ENCODE assay signal across 8 mouse cellular contexts in the genomic region with DNA sequence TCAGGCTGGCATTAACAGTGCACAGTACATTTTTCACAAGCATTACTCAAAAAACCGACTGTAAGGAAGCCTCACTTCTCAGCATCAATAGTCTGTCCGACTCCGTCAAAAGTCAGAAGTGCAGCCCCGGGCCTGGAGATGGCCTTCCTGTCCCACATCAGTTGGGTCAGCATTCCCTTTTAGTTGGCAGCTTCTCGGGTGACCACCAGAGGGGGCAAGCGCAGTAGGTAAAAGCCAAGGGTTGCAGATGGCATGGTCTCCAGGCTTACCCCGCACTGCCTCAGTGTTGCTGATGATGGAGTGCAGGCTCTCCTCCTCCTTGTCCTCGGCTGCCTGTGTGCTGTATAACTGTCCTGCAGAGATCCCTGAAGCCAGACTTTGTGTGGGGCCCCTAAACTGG. TPM values are rescaled to one million over a fixed set of nuclear protein-coding genes. Genes with fewer than 3 reads are reported as not detected.
DNase-seq lines count a peak whose midpoint lies in the region; ATAC-seq lines count a peak whose summit lies in the region.
"Had no signal": no experiment of that assay in that cellular context is flagged by ENCODE, and none has a peak within 500 bp of the region (broad histone marks: within the 10 kb centered on the region; RNA-seq: fewer than 3 reads in every experiment).

No protein-coding gene starts in this region.

- peak; percentile 15 for DNase-seq in ovary, adult 18-20 months (ENCODE audit: low spot score)
- DNase-seq in ovary, postnatal 10 days (ENCODE audit: low spot score) = no peak
- peak; percentile 17 for DNase-seq in embryonic facial prominence, embryonic 14.5 days (ENCODE audit: low spot score)
- DNase-seq in retina, embryonic 14.5 days (ENCODE audit: low spot score) = peak; percentile 72

- WGBS in embryonic facial prominence, embryonic 14.5 days = 73% methylated on average over 8 of the region's 8 CpGs
- WGBS in intestine, embryonic 16.5 days = 53% methylated on average over 8 of the region's 8 CpGs
- 59% methylated on average over 8 of the region's 8 CpGs for WGBS in liver, embryonic 12.5 days (ENCODE audit: insufficient replicate concordance)

- no peaks in the 10 kb centered on the region for H3K9me3 ChIP-seq in embryonic facial prominence, embryonic 14.5 days (ENCODE audit: control insufficient read depth, low read length)
- no peaks in the 10 kb centered on the region for H3K9me3 ChIP-seq in intestine, embryonic 16.5 days (ENCODE audit: control insufficient read depth, low read length)
- H3K9me3 ChIP-seq in liver, embryonic 12.5 days (replicated peaks) = no peaks in the 10 kb centered on the region
- H3K9me3 ChIP-seq: stomach, embryonic 15.5 days had no signal

- H3K4me3 ChIP-seq in embryonic facial prominence, embryonic 14.5 days (ENCODE audit: low read depth, low read length) = no peak overlapping the region
- H3K4me3 ChIP-seq in intestine, embryonic 16.5 days (ENCODE audit: low read length) = no peak overlapping the region
- no peak overlapping the region for H3K4me3 ChIP-seq in liver, embryonic 12.5 days
- H3K4me3 ChIP-seq: stomach, embryonic 15.5 days had no signal

- H3K27me3 ChIP-seq in embryonic facial prominence, embryonic 14.5 days (replicated peaks; ENCODE audit: control insufficient read depth, insufficient read depth, low read length) = no peaks in the 10 kb centered on the region
- no peaks in the 10 kb centered on the region for H3K27me3 ChIP-seq in intestine, embryonic 16.5 days (replicated peaks; ENCODE audit: control insufficient read depth, insufficient read depth, low read length)
- no peaks in the 10 kb centered on the region for H3K27me3 ChIP-seq in liver, embryonic 12.5 days (replicated peaks)
- H3K27me3 ChIP-seq: stomach, embryonic 15.5 days had no signal

- no peak overlapping the region for H3K9ac ChIP-seq in embryonic facial prominence, embryonic 14.5 days (ENCODE audit: low read depth, low read length)
- H3K9ac ChIP-seq in intestine, embryonic 16.5 days (ENCODE audit: low read depth, low read length) = no peak overlapping the region
- no peak overlapping the region for H3K9ac ChIP-seq in liver, embryonic 12.5 days
- H3K9ac ChIP-seq: stomach, embryonic 15.5 days had no signal

- H3K4me2 ChIP-seq in embryonic facial prominence, embryonic 14.5 days (ENCODE audit: low read depth, low read length) = no peak overlapping the region
- no peak overlapping the region for H3K4me2 ChIP-seq in intestine, embryonic 16.5 days (ENCODE audit: low read depth, low read length)
- H3K4me2 ChIP-seq in liver, embryonic 12.5 days = no peak overlapping the region
- H3K4me2 ChIP-seq: stomach, embryonic 15.5 days had no signal

- ATAC-seq in activated CD4-positive, CD25-positive, alpha-beta regulatory T cell, adult 4 months = peak; percentile 54
- ATAC-seq in embryonic facial prominence, embryonic 14.5 days (ENCODE audit: low read depth) = peak; percentile 57; the same call in 1 of the 2 replicates
- ATAC-seq in intestine, embryonic 16.5 days = peak; percentile 21; the same call in 1 of the 2 replicates
- peak; percentile 59 for ATAC-seq in liver, embryonic 12.5 days

- peaks cover 52% of the 10 kb centered on the region for H3K36me3 ChIP-seq in embryonic facial prominence, embryonic 14.5 days (ENCODE audit: control insufficient read depth, insufficient read depth, low read length)
- H3K36me3 ChIP-seq in intestine, embryonic 16.5 days (ENCODE audit: control insufficient read depth, insufficient read depth, low read length) = peaks cover 17% of the 10 kb centered on the region
- peaks cover 69% of the 10 kb centered on the region for H3K36me3 ChIP-seq in liver, embryonic 12.5 days

- H3K27ac ChIP-seq in embryonic facial prominence, embryonic 14.5 days (replicated peaks; ENCODE audit: low read depth, low read length) = no peak overlapping the region
- no peak overlapping the region for H3K27ac ChIP-seq in intestine, embryonic 16.5 days (ENCODE audit: low read length)
- H3K27ac ChIP-seq in liver, embryonic 12.5 days = no peak overlapping the region
- H3K27ac ChIP-seq: stomach, embryonic 15.5 days had no signal

- H3K4me1 ChIP-seq in embryonic facial prominence, embryonic 14.5 days (ENCODE audit: control insufficient read depth, insufficient read depth, low read length) = no peaks in the 10 kb centered on the region
- H3K4me1 ChIP-seq in intestine, embryonic 16.5 days (ENCODE audit: control insufficient read depth, insufficient read depth, low read length) = no peaks in the 10 kb centered on the region
- H3K4me1 ChIP-seq in liver, embryonic 12.5 days = peaks cover under 1% of the 10 kb centered on the region
- H3K4me1 ChIP-seq: stomach, embryonic 15.5 days had no signal

RNA-seq across cellular contexts. Expression of a gene that starts 9.0 kb away (rescaled TPM):
- 10 to 100 TPM; 59.4 to 74.5 TPM for polyA plus RNA-seq in activated CD4-positive, CD25-positive, alpha-beta regulatory T cell, adult 4 months (2017; shearing (Covaris generic))
- polyA plus RNA-seq in embryonic facial prominence, embryonic 14.5 days (2014; fragmentation: Nextera tagmentation; extraction: Ambion mirVana) = 86.0 and 91.1 TPM in 2 replicates
- 128 and 131 TPM in 2 replicates for polyA plus RNA-seq in intestine, embryonic 16.5 days (2015; fragmentation: Nextera tagmentation; extraction: Ambion mirVana)
- polyA plus RNA-seq in liver, embryonic 12.5 days (2016; fragmentation: Nextera tagmentation; extraction: Ambion mirVana) = 99.4 and 104 TPM in 2 replicates

RNA-seq across cellular contexts. Expression of a gene that starts 31.8 kb away (rescaled TPM):
- 1 to 10 TPM; 3.4 to 4.5 TPM for polyA plus RNA-seq in activated CD4-positive, CD25-positive, alpha-beta regulatory T cell, adult 4 months (2017; shearing (Covaris generic))
- 4.2 and 5.1 TPM in 2 replicates for polyA plus RNA-seq in embryonic facial prominence, embryonic 14.5 days (2014; fragmentation: Nextera tagmentation; extraction: Ambion mirVana)
- 4.3 and 4.5 TPM in 2 replicates for polyA plus RNA-seq in intestine, embryonic 16.5 days (2015; fragmentation: Nextera tagmentation; extraction: Ambion mirVana)
- 2.1 and 3.2 TPM in 2 replicates for polyA plus RNA-seq in liver, embryonic 12.5 days (2016; fragmentation: Nextera tagmentation; extraction: Ambion mirVana)
